Mouse (Mus musculus) retina, embryonic 14.5 days (tissue): ENCODE results near the gene Elmsan1.

Experiments used
- DNase-seq: peaks from one replicate; pipeline ENCODE4 v3.0.0-alpha.2; 2015; ENCODE audit warnings: low spot score

Elmsan1 gene

DNA sequence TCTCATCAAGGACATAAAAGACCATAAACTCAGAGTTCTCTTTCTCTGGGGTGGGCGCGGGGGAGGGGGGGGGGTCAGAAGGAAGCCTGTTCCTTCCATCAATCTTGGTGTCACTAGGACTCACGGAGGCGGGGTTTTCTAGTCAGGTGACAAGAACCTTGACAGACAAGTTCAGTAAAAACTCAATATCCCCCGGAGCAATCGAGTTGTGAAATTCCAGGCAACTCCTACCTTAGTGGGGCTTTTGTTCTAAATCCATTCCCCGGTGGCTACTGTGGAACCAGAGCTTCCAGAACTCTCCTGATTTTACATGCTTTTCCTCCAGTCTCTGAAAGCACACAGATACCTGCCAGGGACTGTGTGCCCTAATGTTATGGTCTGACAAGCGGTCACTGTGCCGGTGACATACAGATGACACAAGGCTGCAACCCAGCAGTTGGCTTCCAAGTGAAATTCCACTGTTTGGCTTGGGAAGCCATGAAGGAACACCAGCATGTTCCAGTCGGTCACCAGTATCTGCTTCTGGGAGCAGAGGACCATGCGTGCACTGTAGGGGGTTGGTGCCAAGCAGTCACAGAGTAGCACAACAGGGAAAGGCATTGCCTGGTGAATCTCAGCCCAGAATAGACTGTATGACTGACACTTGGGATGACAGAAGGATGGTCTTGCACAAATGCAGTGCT lies 2.8 kb downstream of the Elmsan1 start:
- no peak for DNase-seq

DNA sequence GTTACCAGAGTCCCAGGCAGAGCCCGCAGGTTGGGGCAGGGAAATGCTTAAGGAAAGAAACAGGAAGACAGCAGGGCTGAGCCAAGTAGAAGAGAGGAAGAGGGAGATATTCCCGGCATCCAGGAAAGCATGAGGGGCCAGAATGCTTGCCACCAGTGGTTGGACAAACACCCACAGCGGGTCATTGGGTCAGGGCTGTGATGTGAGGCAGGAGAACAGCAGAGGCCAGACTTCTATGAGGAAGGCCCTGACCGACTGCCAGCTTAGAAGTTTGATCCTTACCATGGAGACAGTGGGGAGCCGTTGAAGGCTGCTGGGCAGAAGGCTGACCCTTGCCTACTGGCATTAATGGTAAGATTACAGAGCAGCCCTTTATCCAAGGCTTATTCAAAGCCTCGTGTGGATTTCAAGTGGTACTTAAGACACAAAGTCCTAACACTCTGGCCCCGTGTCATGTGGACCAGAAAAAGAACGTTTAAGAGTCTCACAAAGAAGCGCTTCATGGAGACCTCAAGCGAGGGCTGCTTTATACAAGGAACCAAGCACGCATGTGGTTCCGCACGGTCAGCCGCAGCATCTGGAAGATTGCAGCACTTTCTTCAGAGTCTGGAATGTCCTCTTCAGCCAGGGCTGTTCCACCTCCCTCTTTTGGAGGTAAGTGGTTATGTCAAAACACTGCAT lies 4.0 kb downstream of the Elmsan1 start:
- no peak for DNase-seq

DNA sequence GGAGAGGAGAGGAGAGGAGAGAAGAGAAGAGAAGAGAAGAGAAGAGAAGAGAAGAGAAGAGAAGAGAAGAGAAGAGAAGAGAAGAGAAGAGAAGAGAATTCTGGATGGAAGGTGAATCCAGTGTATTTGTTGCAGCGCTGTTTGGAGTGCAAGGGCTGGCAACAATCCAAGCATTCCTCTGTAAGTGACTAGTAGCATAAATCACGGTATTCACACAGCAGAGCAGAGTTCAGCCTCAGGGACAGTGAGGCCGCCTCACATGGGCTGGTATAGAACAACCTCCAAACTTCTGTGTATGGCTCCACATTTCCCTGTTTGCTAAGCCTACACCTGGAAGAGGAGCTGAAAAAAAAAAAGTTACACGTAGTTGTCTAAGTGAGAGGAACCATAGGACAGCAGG lies 6.4 kb downstream of the Elmsan1 start:
- no peak for DNase-seq

DNA sequence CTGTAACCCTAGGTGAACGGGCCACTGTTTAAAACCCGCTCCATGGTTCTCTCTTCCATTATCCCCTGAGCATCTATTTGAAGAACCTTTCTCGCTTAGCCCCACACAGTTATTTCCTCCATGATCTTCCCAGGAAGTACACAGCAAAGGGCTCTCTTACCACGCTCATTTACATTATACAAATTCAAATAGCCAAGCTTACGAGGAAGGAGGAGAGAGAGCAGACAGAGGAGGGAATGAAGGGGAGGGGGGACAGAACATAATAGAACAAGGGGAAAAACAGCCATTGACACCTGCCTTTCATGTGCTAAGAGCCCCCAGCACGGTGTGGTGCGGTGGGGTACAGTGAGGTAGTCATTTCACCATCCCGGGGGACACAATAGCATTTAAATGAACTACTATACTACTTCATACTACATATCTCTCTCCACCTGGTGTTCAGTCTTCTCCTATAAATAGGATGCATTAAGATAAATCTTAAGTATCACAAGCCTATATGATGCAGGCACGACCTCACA lies 7.6 kb downstream of the Elmsan1 start:
- no peak for DNase-seq

DNA sequence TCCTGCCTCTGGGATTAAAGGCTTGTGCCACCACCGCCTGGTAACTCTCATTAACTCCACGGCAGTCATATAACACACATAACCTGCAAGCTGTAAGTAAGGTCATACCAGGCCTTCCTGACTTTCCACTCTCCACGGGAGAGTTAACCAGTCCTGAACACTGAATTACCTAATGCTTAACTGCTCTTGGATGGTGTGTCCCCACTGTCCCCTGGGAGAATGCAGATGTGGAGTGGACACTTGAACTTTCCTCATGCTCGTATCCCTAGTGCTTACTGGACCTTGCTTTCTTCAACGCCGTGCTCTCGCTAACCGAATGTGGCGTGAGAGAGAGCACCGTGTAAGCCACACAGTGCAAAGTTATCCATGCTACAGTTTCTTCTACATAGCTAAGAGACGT lies 8.4 kb downstream of the Elmsan1 start:
- DNase-seq: no peak

DNA sequence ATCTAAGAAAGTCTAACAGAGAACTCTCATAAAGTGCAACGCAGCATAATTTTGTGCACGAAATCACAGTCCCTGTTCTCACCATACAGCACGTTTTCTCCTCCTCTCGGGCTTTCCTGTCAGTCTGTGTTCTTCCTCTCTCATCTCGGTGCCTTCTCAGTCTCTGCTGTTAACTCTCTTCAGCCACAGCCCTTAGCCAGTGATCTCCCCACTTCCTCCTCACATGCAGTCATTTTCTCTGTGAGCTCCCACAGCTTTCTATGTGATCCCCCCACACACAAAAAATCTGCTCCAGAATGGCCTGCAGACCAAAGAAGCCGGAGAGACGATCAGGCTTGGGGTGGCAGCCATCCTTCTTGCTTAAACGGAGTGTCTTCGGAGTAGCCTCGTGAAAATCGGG lies 9.6 kb downstream of the Elmsan1 start:
- DNase-seq: no peak

DNA sequence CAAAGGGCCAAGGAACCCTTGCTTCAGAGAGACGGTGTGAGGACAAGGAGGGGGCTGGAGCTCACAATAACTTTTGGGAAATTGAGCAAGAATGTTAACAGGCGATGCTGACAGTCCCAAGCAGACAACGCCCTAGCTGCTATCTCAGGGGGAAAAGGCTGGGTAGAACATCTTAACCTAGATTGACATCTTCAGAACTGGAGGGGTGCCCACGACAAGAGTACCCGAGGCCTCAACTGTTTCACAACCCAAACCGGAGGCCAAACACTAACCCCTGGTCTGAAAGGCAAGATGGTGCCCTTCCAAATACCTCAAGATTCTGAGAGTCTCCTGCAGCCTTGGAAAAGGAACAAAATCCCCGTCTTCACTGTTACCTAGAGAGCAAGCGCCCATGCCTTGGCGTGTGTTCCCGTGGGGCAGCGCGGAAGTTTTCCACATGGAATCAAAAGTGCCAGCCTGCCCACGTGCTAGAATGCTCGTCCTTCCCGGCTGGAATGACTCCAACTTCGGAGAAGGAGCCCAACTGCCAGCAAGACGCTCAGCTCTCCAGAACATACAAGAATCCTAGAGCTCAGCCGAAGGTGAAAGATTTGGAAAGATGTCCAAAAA lies 11.4 kb downstream of the Elmsan1 start:
- no peak for DNase-seq

DNA sequence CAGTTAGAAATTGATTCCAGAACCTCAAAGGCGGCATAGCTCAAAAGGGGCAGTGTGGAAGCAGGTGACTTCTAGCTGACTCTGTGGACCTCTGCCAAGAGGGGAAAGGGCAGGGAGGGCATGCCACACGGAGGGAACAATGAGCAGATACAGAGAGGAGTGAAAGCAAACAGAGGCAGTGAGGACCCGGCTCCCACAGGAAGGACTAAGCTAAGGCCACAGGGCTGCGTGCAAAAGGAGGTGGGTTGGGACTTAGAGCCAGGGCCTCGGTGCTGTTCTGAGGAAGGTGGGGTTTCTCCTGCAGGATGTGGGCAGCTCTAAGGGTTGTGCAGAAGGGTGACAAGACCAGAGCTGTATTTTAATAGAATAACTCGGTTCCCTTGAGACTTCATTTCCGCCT lies 12.2 kb downstream of the Elmsan1 start:
- no peak for DNase-seq

DNA sequence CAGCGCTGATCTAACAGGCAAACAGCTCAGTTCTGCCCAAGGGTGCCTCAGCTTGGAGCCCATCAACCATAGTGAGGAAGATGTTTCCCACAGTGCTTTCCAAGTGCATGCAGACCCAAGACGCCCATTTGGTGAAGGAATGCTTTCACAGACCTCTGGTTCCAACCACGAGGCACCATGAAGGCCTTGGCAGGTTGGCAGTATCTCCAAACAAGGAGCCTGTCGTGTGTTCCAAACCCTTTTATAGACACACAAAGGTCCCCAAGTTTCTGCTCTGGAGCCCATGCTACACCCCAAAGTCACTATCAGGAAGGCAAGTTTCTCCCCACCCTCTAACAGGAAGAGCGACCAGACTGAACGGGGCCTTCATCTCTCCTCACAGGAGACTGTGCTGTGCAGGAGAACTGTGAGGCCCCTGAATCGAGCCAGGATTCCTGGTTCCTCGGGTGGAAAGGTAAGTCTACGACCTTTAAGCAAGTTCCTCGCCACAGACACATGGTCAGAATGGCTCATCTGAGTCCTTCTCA lies 13.0 kb downstream of the Elmsan1 start:
- no peak for DNase-seq

DNA sequence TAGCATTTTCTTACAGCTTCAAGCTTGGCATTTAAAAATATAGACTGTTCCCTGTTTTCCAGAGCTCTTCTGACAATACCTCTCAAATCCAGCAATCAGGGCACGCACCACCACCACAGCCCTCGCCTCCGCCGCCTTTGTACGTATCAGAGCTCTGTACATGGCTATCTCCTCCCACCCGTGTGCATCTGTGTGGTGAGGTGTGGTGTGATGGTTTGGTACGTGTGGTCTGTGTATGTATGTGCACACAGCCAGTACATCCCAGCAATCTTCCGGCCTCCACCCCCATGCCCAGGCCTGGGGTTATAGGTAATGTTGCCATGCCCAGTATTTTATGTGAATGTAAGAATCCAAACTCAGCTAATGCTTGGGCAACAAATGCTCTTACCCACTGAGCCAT lies 14.0 kb downstream of the Elmsan1 start:
- no peak for DNase-seq

DNA sequence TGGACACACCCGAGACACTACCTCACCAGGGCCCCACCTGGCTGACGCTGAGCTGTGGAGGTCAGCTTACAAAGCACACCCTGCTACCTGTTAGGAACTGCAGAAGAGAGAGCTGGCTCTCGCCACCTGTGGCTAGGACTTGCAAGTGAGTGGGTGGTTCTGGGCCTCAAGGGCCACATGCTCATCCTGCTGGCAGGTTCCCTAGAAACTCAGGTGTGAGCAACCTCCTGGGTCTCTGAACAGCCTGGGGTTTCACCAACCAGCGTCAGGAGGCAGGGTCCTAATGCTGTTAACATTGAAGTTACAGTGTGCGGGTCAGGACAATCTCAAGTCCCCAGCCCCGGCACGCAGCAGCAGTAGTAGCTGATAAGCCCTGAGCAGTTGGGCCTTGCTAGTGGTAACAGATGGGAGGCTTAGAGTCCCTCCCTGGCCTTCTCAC lies 14.9 kb downstream of the Elmsan1 start:
- DNase-seq: no peak

DNA sequence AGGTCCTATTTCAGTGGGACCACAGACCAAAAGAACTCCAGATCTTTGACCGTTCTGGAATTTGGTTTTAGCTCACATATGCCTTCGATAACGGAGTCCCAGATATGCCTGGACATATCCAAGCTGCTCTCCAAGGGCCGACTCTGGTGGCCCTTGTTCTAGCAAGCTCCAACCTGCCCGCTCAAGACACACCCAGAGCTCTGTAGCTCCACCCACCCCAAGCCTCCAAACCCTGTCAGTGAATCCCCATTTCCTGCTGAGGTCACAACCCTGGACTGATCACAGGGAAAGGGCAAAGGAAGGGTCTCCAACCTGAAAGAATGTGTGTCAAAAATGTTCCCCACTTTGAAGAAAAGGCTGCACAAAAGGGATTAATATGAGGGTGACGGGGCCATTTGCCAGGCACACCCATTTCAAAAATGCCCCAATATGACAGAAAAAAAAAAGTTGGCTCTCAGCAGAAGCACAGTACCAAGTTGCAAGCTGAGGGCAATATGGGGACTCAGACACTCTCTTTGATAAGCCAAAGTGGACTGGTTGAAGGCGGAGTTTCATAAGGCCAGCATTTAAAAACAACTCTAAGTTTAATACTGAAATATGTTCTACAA lies 15.4 kb downstream of the Elmsan1 start:
- DNase-seq: no peak

DNA sequence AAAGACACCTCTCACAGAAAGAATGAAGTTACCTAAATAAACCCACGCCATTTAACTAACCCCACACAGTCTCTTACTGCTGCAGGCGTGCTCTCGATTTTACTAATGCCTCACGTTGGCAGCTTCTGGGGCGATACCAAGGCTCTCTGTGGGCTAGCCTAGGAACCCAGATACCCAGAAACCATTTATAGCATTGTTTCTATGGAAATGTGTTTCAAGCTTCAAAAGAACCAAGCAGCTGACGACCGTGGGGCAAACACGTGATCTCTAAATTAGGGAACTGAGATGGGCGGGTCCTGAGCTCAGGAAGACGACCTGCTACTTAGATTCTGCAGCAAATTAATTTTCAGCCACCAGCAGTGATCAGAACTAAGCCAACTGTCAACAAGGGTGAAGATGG lies 16.1 kb downstream of the Elmsan1 start:
- no peak for DNase-seq

DNA sequence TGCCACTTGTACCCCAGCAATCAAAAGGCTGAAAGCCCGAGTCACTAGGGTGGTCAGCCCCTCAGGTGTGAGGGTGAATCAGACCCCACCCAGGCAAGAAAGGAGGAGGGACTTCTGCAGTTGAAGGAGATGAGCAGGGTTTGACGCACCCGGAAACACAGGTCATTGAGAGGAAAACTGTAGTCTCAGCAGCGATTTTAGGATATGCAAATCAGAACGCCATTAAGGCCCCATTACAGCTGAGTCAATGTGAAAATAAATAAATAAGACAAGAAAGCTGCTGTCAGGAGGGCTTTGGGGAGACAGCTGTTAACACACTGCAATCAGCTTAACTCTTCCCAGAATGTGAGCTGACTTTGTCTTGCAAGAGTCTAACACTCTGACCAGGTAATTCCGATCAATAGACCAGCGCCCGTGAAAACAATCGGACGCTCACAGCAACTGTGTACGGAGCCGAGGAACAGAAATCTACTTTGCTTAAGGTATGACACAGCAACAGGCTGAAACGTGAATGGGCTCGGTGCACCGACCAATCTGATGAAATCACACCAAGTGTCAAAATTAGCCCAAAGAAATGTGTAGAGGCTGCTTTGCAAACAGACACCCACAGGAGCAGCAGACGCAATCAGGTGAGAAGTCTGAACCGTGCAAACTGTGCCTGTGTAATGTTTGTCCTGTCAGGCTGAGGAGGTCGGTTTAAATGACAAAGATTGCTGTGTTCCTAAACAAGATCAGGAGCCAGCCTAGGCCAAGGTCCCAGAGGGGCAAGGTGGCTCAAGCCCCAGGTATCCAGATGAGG lies 16.8 kb downstream of the Elmsan1 start:
- DNase-seq: no peak

DNA sequence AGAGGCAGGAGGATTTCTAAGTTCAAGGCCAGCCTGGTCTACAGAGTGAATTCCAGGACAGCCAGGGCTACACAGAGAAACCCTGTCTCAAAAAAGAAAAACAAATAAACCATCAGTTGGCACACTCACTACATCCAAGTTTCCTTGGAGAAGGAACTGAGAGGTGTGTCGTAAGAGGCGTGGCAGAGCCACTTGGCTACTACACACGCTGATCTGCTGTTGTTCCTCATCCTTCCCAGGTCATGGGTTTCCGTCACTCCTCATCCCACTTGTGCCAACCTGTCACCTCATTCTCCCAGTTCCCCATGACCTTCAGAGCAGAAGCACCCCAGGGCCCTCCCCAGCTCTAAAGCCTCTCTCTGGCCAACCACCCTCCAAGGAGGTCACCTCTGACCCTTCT lies 17.5 kb downstream of the Elmsan1 start:
- no peak for DNase-seq

DNA sequence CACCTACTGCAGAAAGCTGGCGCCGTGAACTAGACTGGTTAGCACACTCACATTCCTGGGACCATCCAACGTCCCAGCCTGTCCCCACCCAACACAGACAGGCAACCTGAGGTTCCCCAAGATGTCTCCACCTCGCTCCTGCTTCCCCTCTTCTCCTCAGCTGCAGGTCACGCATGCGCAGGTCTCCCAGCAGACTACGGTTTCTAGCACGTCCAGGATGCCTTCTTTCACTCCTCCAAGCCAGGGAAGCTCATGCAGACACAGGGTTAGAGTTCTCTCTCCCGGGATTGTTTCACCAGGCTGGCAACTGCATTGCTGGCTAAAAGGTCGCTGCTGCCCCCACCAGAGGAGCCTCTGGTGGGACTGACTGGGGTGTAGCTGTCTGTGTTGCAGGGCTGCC lies 19.8 kb downstream of the Elmsan1 start:
- DNase-seq: no peak

DNA sequence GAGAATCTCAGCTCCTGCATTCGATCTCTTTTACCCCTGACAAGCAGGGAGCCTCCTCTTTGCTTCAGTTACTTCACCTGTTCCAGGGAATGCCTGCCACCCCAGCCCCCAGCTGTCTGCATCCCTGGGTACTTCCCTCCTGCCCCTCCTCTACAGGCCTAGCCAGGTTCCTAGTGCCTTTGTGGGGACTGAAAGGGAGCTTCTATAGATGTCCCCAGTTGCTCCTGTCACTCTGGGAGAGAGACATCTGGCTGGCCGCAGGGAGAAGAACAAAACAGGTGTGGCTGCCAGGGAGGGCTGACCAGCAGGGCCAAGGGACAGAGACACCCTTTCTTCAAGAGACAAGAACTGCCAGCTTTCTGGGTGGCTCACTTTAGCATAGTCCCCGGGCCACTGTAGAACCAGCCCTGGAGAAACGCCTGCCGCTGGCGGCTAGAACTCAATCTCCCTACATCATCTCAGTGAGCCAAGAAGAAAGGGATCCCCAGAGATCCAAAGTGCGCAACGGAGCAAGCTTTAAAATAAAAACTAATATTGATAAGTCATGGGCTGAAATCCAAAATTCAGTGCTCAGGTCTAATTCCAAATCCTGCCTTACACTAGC lies 20.5 kb downstream of the Elmsan1 start:
- no peak for DNase-seq

DNA sequence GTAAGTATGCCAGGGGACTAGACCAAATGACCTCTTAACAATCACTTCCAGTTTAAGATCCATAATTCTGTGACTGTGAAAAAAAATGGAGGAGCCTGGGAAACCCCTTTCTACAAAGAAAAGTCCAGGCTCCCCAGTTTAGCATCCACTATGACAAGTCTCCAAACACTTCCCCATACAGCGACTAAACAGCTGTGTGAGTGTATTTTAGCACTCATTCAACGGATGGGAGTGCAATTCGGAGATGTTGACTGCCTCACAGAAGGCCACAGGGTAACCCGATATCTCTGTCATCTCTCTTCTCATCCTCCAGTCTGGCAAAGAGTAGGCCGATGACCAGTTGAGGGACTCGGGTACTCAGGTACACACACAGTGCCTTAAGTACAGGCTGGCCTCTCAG lies 23.5 kb downstream of the Elmsan1 start:
- no peak for DNase-seq

DNA sequence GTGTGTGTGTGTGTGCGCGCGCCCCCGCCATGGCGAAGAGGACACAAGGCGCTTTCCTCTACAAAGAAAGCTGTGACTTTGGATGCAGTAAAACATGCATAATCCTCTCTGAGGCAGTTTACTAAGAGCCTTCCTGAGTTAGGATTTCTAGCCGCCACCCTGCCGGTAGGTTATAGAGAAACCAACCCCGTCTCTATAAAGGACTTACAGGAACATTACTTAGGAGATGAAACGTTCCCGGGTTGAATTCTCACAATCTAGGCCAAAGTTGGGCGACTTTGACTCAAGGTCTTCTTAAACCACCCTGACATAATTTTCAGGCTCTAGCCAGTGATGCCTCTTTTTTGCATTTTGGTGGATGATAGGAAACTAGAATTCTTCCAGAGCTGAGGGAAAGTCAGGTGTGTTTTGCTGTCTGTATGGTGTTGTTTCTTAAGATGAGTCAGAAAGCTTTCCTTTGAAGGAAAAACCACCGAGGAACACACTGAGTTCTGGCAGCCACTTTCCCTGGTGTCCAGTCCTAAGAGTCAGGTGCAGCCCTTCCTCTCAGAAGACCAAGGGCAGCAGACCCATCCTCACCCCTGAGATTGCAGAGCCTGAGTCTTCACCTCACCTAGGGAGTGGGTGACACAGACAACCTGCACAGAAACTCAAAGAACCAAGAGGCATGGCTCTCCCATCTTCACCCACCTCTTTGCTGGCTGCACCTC lies 24.1 kb downstream of the Elmsan1 start:
- DNase-seq: no peak

DNA sequence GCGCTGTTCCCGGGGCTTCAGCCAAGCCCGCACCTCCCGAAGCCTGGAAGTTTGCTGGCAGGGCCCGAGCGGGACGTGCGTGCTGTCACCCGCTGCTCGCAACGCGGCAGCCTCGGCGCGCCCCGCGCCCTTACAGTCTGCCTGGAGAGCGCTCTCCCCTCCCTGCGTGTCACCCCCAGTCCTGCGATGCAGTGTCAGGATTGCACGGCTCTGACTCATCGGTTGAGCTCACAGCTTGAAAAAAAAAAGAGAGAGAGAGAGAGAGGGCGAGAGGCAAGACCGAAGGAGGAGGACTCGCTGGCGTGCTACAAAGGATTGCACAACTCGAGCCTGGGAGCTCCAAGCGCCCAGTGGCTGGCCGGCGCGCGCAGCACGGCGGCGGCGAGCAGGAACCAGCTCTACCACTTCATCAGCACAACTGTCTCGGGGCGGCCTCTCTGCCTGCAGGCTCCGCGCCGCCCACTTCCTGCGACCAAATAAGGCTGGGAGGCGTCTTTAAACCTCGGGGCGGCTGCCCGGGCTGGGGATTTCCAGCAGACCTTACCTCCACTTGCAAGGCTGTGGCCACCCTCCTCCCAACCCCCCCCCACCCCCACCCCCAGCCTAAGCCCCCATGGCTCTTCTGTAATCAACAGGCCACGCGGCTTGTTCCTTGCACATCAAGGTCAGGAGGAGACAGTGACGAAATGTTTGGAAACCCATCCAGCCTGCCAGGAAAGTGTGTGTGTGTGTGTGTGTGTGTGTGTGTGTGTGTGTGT lies 24.9 kb downstream of the Elmsan1 start:
- DNase-seq: peak; percentile 90
